Mouse (Mus musculus): ENCODE results near the gene Dnajc28.

DNA sequence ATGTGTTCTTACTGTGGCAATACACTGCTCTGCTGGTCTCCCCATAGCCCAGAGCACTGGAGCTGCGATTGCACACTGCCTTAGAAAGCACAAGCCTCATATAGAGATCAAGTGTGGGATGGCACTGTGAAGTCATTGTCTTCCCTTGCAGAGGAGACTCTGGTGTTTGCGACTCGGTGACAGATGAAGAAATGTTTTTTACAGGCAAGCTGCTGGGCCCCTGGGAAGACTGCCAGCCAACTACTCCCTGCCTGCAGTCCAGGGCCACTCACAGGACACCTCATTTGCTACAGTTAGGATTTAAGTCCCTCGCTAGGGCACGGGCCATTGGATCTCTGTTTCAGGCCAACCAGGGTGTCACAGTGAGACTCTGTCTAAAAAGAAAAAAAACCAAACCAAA, 13.6 kb upstream of the Dnajc28 start:
- TF ChIP-seq TAL1 (IDR thresholded peaks at IDR 0.05; ENCODE audit: low read length) (no peak), GATA1 (IDR thresholded peaks at IDR 0.05; ENCODE audit: low read length) (no peak)
